Mouse (Mus musculus) A20 (cell line): Measurements from ENCODE around the gene Mrpl4.
A peak's percentile ranks its signal among the peaks of the same experiment; 100 is the strongest.
"Not testable (repeated sequence)": the region's sequence is repeated elsewhere in the genome, so short reads cannot be mapped to it uniquely, and the experiment has no call there.

Source experiments
- DNase-seq: peaks from one replicate; pipeline ENCODE4 v3.0.0-alpha.2; 2011; ENCODE audit warnings: low read depth, low spot score

Gene Mrpl4

DNA sequence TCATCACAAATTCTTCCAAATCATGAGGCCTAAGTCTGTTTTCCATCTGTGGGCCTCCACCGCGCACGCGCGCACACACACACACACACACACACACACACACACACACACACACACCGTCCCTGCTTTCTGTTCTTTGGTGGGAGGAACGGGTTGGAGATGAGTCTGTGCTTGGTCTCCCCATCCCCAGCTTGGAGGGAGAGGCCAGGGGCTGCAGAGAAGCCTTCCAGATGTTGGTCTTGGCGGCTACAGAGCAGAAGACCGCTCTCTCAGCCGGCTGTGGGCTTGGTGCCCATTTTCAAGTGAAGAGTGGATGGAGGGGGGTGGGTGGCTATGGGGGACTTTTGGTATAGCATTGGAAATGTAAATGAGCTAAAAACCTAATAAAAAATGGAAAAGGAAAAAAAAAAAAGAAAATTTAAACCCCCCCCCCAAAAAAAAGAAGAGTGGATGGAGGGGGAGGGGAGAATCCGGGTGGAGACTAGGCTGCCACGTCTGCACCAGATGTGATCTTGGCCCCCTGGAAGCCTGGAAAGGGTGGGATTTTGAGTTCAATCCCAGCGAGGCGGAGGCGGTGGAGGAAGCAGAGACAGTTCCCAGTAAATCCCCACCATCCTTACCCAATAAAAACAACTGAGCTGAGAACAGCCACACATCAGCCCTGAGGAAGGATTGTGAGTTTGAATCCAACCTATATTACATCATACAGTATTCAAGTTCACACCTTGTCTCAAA lies 15.4 kb upstream of the Mrpl4 start:
- peak; percentile 67 for DNase-seq

DNA sequence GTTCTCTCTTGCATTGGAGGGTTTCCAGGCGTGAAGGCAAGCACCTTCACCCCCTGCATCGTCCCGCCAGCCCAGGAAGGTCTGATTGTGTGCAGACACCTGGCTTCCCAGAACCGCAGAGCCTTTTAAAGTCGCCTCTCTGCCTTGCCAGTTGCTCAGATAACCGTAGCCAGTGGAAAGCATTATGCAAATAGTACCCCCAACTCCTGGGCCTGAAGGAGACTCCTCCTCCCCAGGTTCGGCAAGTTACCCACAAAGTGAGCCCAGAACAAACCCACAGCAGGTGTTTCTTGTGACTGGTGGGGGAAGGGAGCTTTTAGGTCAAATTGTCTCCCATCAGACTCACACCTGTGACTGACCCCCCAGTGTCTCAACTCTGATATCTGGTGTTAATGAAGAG lies 14.6 kb upstream of the Mrpl4 start:
- peak; percentile 90 for DNase-seq

DNA sequence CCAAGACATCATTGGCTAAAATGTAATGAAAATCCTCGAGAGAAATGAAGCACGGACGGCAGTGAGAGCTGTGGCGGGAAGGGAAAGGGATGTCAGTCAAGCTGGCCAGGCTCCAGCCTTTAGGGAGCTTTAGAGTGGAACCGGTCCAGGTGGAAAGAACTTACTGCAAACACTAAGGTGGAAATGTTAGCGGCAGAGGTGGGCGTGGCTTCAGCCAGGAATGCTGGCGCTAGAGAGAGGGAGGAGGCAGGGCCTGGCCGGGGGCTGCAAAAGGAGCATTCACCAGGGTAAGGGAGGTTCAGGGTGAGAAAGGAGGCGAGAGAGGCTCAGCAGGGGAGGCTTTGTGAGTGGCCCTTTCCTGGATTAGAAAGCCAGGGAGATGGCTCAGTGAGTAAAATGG lies 11.7 kb upstream of the Mrpl4 start:
- DNase-seq, result peak; percentile 3

DNA sequence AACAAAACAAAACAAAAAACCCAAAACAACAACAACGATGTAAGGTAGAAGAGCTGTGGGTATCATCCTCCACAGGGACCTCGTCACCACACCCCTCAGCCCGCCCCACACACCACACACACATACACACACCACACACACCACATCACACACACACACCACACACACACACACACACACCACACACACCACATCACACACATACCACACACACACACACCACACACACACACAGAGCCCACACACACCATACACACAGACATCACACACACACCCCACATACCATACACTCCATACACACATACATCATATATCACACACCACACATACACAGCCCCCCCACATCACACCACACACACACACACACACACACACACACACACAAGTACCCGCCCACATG lies 11.0 kb upstream of the Mrpl4 start:
- DNase-seq, result no peak

DNA sequence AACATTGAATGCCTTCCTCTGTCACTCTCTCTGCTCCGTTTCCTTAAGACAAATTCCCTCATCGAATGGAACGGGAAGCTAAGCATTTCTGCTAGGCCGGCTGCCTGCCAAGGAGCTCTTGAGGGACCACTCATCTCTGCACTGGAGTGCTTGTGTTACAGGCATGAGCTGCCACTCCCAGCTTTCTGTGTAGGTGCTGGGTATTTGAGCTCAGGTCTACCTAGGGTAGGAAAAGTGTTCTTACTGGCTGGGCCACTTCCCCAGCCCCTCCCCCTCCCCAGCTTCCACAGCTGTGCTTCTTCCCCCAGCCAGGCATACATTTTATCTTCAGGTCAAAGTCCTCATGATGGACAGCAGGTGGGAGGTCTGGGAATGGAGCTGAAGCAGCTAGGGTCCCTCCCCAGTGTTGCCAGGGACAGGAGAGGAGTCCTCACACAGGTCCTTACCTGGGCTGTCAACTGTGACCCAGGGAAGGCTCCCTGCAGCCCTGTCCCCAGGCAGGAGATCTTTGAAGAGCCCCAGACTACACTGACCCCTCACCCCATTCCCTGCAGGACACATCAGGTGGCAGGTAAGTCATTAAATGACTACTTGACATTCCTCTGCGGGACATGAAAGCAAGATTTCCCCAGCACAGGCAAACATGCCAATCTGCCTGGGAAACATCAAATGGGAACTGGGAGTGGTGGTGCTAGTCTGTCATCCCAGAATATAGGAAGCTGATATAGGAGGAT lies 9.2 kb upstream of the Mrpl4 start:
- DNase-seq, result peak; percentile 41

DNA sequence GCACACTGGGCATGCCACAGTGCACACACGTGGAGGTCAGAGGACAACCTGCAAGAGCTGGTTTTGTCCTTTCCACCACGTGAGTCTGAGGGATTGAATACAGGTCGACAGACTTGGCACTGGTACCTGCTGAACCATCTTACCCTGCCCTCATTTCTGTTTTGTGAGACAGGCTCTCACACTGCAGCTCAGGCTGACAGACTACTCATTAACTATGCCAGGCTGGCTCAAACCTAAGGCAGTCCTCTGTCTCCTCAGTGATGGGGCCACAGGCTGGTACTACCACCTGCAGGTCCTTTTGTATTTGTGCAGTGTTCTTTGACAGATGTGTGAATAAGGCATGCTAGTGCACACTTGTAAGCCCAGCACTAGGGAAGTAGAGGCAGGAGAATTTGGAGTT lies 7.5 kb upstream of the Mrpl4 start:
- DNase-seq, result peak; percentile 69

DNA sequence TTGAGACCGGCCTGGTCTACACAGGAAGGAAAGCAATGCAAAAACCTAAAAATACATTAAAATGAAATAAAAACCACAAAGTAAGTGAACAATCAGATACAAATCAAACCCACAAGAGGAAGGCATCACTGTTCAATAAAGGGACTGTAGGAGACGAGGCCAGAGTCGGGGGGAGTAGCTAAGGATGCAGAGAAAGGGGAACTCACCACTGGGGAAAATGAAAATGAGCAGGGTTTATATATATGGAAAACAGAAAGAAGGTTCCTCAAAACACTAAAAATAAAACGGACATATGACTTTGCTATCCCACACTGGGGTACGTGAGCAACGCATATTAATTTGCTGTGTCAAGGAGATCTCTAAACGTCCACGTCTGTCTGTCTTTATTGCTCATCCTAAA lies 5.5 kb upstream of the Mrpl4 start:
- DNase-seq, result peak; percentile 44

DNA sequence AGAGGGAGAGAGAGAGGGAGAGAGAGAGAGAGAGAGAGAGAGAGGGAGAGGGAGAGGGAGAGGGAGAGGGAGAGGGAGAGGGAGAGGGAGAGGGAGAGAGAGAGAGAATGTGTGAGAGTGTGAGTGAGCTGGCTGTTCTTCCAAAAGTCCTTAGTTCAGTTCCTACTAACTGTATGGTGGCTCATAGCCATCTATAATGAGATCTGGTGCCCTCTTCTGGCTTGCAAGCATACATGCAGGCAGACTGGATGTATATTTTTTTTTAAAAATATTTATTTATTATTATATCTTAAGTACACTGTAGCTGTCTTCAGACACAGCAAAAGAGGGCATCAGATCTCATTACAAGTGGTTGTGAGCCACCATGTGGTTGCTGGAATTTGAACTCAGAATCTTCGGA lies 4.2 kb upstream of the Mrpl4 start:
- DNase-seq, result peak; percentile 42

DNA sequence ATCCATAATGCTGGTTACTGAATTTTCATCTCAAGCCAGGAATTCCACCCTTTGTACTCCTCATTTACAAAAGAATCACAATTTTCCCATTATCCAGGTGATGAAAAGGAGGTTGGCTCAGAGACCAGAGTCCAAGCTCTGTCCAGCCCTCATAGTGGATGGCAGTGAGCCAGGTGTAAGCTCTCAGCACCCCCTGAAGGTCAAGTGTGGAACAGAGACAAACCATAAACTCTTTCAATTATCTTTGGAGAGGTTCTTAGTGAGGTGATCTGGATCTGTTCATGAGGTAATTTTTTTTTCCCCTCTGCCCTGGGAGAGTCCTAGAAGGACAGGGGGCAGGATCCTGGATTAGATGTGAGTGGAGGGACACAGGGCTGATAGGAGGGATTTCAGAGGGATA lies 1.7 kb upstream of the Mrpl4 start:
- DNase-seq, result peak; percentile 39

DNA sequence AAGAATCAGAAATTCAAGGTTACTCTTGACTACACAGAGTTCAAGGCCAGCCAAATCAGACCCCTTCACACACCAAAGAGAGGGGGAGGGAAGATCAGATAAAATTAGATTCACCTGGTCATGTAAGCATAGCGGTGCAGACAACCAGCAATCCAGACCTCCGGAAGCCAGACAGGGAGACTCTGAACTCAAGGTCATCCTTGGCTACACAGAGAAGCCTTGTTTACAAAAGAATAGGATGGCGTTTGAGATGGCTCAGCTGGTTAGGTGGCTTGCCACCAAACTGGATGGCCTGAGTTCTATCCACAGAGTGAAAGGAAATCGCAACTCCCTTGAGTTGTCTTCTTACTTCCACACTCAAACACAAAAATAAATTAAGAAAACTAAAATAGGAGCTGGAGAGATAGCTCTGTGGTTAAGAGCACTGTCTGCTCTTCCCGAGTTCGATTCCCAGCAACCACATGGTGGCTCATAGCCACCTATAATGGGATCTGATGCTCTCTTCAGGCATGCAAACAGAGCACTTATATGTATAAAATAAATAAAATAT lies 812 bp upstream of the Mrpl4 start:
- no peak for DNase-seq

DNA sequence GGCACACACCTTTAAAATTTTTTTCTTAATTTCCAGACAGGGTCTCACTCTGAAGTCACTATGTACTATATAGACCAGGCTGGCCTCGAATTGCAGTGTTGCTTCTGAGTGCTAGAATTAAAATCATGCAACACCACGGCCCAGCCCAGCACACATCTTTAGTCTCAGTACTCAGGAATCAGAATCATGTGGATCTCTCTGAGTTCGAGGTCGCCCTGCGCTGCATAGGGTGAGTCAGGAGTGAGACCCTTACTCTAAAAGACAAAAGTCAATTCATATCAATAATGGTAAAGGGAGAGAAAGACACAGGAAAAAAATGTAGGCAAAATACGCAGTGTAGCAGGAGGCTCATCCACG lies 290 bp upstream of the Mrpl4 start:
- DNase-seq, result no peak

DNA sequence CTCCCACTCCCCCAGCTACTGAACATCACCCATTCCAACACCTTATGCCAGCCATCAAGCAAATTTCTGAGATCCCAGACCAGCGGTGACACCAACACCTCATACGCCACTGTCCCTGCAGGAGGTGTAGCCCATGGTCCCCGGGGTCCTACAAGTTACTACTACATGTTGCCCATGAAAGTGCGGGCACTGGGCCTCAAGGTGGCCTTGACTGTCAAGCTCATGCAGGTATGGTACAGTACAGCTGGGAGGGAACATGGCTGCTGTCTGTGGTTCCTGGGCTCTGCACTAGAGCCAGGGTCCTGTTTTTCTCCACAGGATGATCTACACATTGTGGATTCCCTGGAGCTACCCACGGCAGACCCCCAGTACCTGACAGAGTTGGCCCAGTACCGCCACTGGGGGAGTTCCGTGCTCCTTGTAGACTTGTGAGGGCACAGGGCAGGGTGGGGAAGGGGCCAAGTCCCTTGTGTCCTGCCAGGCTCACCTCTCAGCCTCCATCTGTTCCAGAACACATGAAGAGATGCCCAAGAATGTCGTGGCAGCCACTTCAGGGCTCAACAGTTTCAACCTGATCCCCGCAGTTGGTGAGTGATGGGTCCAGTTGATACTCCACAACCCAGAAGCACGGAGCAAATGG lies 4.9 kb downstream of the Mrpl4 start:
- no peak for DNase-seq

DNA sequence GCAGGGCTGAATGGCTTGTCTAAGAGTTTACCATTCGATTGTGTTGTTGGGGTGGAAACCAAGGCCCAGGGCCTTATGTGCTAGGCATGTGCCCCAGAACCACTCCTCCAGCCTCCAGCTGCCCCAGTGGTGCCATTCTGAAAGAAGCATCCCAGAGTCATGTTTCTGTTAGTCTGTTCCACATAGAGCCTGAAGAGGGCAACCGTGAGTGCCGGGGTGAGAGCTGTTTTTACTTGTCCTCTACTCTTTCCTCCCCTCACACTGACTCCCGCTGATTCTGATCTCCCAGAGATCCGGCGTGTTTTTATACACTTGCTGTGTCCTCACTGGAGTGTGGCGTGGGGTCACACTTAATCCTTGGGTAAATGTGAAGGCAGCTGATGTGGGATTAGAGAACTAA lies 5.5 kb downstream of the Mrpl4 start:
- DNase-seq, result peak; percentile 11

DNA sequence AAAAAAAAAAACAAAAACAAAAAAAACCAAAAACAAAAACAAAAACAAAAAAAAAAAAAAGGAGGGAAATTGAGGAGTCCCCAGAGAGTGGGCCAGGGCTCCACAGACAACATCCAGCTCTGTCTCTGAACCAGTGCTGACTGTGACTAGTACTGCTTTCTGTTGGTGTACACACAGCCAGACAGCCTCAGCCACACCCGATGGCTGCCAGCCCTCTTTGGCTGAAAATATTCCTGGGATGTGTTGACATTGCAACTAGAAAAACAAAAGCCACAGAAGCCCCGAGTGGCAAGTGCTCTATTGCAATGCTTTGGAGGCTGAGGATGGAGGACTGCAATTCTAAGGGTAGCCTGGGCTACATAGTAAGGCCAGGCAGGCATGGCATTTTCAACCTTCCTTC lies 7.8 kb downstream of the Mrpl4 start:
- no peak for DNase-seq

DNA sequence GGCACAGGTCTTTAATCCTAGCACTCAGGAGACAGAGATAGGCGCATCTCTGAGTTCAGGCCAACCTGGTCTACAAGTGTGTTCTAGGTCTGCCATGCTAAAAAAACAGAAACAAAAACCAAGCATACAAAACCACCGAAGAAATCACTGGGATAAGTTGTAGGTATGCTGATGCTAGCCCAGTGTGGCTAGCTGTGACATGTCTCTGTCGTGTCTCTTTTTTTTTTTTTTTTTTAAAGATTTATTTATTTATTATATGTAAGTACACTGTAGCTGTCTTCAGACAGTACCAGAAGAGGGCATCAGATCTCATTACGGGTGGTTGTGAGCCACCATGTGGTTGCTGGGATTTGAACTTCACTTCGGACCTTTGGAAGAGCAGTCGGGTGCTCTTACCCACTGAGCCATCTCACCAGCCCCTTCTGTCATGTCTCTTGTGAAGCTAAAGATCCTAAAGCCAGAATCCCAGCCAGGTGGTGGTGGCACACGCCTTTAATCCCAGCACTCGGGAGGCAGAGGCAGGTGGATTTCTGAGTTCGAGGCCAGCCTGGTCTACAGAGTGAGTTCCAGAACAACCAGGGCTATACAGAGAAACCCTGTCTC lies 8.5 kb downstream of the Mrpl4 start:
- DNase-seq, result not testable (repeated sequence)

DNA sequence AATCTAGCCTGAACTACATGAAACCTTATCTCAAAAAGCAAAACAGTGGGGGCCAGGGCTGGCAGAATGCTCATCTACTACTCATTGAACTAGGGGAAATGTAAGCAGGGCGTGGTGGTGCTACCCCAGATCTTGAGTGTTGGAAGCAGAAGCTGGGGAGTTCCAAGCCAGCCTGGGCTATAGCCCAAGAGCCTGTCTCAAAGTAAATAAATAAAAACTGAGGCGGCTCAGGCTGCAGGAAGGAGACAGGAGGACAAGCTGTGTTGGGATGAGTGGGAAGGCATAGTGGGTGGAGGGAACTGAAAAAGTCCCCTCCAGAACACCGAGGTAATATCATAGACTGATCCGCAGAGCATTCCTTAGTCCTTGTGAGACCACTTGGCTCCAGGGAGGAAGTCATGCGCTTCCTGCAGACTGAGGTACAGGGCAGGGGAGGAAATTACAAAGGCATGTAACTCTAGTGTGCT lies 9.3 kb downstream of the Mrpl4 start:
- DNase-seq, result no peak

DNA sequence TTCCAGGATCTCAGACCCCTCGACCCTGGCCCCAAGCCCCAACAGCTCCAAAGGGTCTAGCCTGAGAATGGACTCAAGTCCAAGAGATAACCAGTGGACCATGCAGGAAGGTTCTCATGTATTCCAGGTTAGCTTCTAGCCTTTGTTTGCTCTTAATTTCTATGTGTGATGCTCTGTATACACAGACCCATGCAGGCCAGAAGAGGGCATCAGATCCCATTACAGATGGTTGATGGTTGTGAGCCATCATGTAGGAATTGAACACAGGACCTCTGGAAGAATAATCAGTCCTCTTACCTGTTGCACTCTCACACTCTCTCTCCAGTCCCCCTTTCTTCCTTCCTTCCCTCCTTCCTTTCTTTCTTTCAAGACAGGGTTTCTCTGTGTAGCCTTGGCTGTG lies 9.8 kb downstream of the Mrpl4 start:
- peak; percentile 14 for DNase-seq

DNA sequence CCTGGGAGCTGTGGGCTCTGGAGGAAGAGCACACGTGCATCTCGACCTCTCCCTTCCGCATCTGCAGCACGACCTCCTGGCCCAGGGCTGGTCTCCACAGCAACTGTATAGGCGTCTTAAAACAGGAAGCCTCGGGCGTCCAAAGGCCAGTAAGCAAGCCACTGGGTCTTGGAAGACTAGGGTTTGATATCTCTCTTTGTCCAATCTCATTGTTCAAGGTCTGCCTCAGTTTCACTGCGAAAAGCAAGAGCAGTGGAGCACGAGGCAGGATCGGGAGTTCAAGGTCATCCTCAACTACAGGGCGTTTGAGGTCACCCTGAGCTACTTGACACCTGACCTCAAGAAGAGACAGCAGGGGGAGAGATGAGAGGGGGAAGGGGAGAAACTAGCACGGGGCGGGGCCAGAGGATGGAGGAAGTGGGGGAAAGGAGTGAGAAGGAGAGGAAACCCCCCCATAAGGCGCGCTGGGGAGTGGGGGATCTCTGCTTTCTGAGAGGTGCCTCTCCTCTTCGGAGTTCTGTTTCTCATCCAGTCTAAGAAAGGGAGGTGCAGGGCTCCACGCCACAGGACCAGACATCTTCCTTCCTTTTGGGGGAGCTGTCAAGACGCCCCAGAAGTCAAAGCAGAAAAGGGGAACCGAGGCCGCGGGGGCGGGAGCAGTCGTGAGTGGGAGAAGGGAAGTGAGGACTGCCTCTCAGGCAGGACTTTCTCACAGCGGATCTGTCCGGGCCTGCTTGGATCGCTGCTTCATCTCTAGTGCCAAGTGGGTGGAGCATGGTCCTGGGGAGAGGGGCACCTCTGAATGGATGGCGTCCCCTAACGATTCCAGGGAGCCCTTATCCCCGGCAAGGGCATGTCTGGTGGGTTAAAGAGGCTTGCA lies 12.4 kb downstream of the Mrpl4 start:
- DNase-seq, result peak; percentile 80

DNA sequence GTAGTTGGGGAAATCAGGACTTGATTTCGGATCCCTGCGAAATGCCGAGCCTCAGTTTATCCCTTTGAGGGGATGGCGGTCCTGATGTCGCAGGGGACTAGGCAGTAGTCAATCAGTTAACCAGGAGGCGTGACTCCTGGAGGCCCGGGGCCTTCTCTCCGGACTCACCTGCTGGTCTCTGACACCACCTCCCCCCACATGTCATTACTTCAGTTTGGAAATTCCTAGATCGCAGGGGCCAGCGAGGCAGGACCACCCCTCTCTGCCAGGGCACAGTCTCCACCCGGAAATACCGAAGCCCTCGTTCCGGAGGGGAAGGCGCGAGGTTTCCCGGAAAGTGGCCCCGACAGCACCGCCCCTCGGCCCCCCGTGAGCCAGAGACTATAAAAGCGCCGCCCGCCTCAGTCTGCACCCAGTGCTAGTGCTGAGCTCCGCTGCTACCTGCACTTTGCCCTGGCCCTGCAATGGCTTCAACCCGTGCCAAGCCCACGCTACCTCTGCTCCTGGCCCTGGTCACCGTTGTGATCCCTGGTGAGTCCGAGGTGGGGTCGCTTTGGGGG lies 13.1 kb downstream of the Mrpl4 start, which contains the start of gene Icam1:
Icam1 (plus strand) TSS at position 415 of the 560 bp plus-strand sequence.
- DNase-seq, result peak; percentile 83

DNA sequence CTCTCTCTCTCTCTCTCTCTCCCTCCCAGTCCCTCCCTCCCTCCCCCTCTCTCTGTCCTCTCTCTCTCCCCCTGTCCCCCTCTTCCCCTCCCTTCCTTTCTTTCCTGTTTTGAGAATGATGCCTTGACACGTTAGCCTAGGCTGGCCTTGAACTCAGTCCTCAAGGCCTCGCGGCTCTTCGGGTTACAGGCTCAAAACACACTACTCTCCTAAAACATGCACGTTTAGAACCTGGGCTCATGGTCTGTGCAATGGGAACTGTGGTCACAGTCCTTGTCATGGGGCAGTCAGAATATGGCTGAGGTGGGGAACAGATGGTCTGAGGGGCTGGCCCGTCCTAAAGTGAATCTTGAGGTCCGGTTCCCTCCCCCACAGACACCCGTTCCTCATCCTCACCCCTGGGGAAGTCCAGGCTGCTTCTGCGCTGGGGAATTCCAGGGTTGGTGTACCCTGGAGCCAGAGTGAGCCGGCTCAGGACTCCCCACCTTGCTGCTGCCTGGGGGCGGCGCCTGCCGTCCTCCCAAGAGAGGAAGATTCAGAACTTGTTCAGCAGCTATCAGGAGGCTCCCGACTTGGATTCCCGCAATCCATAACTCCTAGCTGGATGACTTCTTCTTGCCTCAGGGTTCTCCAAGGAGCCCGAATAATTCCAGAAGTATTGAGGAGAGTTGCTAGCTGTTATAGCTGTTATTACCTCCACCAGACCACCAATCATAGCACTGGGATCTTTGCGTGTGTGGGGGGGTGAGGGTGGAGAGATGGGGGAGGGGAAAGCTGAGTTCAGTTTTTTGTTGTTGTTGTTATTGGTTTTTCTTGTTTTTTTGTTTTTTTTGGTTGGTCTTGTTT lies 14.0 kb downstream of the Mrpl4 start:
- peak; percentile 68 for DNase-seq
